Mouse (Mus musculus) liver, embryonic 15.5 days (tissue): ENCODE results near the gene Iqcn. TPM values are rescaled to one million over a fixed set of nuclear protein-coding genes. Genes with fewer than 3 reads are reported as not detected.

Source experiments
- ATAC-seq: fragments of 200-750 bp; cut with Nextera tagmentation; 2 replicates; pipeline ENCODE4 v1.8.0; 2017; ENCODE audit warnings: moderate number of reproducible peaks, mild to moderate bottlenecking, moderate library complexity; ENCODE audit not compliant: insufficient read depth
- H3K27ac ChIP-seq: fragments of 300-500 bp; sonication (generic); replicated peaks from 2 replicates; pipeline ENCODE4 v1.5.1; 2015; ENCODE audit warnings: mild to moderate bottlenecking, inconsistent platforms
- H3K27me3 ChIP-seq: fragments of 300-500 bp; sonication (generic); 2 replicates; pipeline ENCODE4 v1.6.1; 2015; ENCODE audit warnings: mild to moderate bottlenecking, inconsistent platforms
- H3K36me3 ChIP-seq: fragments of 300-500 bp; sonication (generic); replicated peaks from 2 replicates; pipeline ENCODE4 v1.6.1; 2015; ENCODE audit warnings: moderate library complexity, mild to moderate bottlenecking, inconsistent platforms
- H3K4me1 ChIP-seq: fragments of 300-500 bp; sonication (generic); replicated peaks from 2 replicates; pipeline ENCODE4 v1.6.1; 2015; ENCODE audit warnings: inconsistent platforms
- H3K4me2 ChIP-seq: fragments of 300-500 bp; sonication (generic); 2 replicates; pipeline ENCODE4 v1.6.1; 2015; ENCODE audit warnings: moderate library complexity, mild to moderate bottlenecking, inconsistent platforms
- H3K4me3 ChIP-seq: fragments of 300-500 bp; sonication (generic); replicated peaks from 2 replicates; pipeline ENCODE4 v1.5.1; 2015; ENCODE audit warnings: mild to moderate bottlenecking, inconsistent platforms
- H3K9ac ChIP-seq: fragments of 300-500 bp; sonication (generic); 2 replicates; pipeline ENCODE4 v1.6.1; 2015; ENCODE audit warnings: moderate library complexity, mild to moderate bottlenecking, inconsistent platforms
- H3K9me3 ChIP-seq: fragments of 300-500 bp; sonication (generic); replicated peaks from 2 replicates; pipeline ENCODE4 v1.6.1; 2016; ENCODE audit warnings: inconsistent platforms
- WGBS: fragments of 180-500 bp; shearing (Covaris S2); methylation state at CpG from one replicate; pipeline ENCODE4 v1.1.7; 2015; ENCODE audit warnings: mixed read lengths; ENCODE audit not compliant: insufficient replicate concordance; 5-methylcytosine and 5-hydroxymethylcytosine counted together
- polyA plus RNA-seq: library from polyadenylated mRNA; unstranded; fragments of >200 nt; fragmentation: Nextera tagmentation; extraction: Ambion mirVana; gene quantifications from 2 replicates; pipeline ENCODE4 v1.2.1, GENCODE M21; 2015

Iqcn gene
- polyA plus RNA-seq, 1 experiment from 2014 or later = 0.01 TPM

- H3K27me3 ChIP-seq = peaks cover 11% of the 10 kb centered on the region
- H3K27ac ChIP-seq = peak overlapping the region; percentile 25
- H3K9me3 ChIP-seq = no peaks in the 10 kb centered on the region
- no peak overlapping the region for H3K9ac ChIP-seq
- H3K4me3 ChIP-seq = no peak overlapping the region
- WGBS = 84% methylated on average over 4 of the region's 4 CpGs
- no peak for ATAC-seq
- peaks cover 85% of the 10 kb centered on the region for H3K4me1 ChIP-seq
- no peak overlapping the region for H3K4me2 ChIP-seq
- H3K36me3 ChIP-seq = peaks cover 30% of the 10 kb centered on the region
Measured at GRCm38 (mm10) chr8:70679404-70679803, 23.9 kb upstream of the Iqcn start.

GRCm38 (mm10) chr8:70680039-70680438 lies 23.2 kb upstream of the Iqcn start:
- ATAC-seq = peak; percentile 36

GRCm38 (mm10) chr8:70681410-70681809 lies 21.8 kb upstream of the Iqcn start:
- Histone ChIP-seq H3K4me2 (peak overlapping the region; percentile 36; the same call in 1 of the 2 replicates), H3K4me3 (no peak overlapping the region), H3K27me3 (peaks cover 19% of the 10 kb centered on the region), H3K9me3 (no peaks in the 10 kb centered on the region), H3K4me1 (peaks cover 65% of the 10 kb centered on the region), H3K27ac (0 out of 2 replicates have a peak overlapping the region, but pooled peaks have one; percentile 6), H3K9ac (no peak overlapping the region), H3K36me3 (peaks cover 25% of the 10 kb centered on the region)
- 37% methylated on average over 3 of the region's 3 CpGs for WGBS
- peak; percentile 24; the same call in 1 of the 2 replicates for ATAC-seq

More at GRCm38 (mm10) chr8:70680039-70680438, 23.2 kb upstream of the Iqcn start:
- no peak overlapping the region for H3K4me3 ChIP-seq
- H3K4me1 ChIP-seq = peaks cover 78% of the 10 kb centered on the region
- 84% methylated on average over 3 of the region's 3 CpGs for WGBS
- peaks cover 30% of the 10 kb centered on the region for H3K36me3 ChIP-seq
- H3K4me2 ChIP-seq = no peak overlapping the region
- H3K9me3 ChIP-seq = no peaks in the 10 kb centered on the region
- H3K27me3 ChIP-seq = peaks cover 14% of the 10 kb centered on the region
- no peak overlapping the region for H3K9ac ChIP-seq
- H3K27ac ChIP-seq = peak overlapping the region; percentile 25

GRCm38 (mm10) chr8:70682193-70682592 lies 21.1 kb upstream of the Iqcn start:
- H3K9ac ChIP-seq = 0 out of 2 replicates have a peak overlapping the region, but pooled peaks have one; percentile 8
- H3K27ac ChIP-seq = 0 out of 2 replicates have a peak overlapping the region, but pooled peaks have one; percentile 6
- peaks cover 19% of the 10 kb centered on the region for H3K27me3 ChIP-seq
- H3K9me3 ChIP-seq = no peaks in the 10 kb centered on the region
- no peak for ATAC-seq
- H3K4me3 ChIP-seq = no peak overlapping the region
- WGBS = 10% methylated on average over 19 of the region's 19 CpGs
- H3K4me1 ChIP-seq = peaks cover 57% of the 10 kb centered on the region
- H3K36me3 ChIP-seq = peaks cover 23% of the 10 kb centered on the region
- peak overlapping the region; percentile 36 for H3K4me2 ChIP-seq

- H3K36me3 ChIP-seq = peaks cover 23% of the 10 kb centered on the region
- no peak for ATAC-seq
- H3K4me2 ChIP-seq = 0 out of 2 replicates have a peak overlapping the region, but pooled peaks have one; percentile 36
- no peak overlapping the region for H3K4me3 ChIP-seq
- peaks cover 52% of the 10 kb centered on the region for H3K4me1 ChIP-seq
- H3K9ac ChIP-seq = 0 out of 2 replicates have a peak overlapping the region, but pooled peaks have one; percentile 8
- H3K27me3 ChIP-seq = peaks cover 19% of the 10 kb centered on the region
- no peaks in the 10 kb centered on the region for H3K9me3 ChIP-seq
- 45% methylated on average over 3 of the region's 3 CpGs for WGBS
- no peak overlapping the region for H3K27ac ChIP-seq
Measured at GRCm38 (mm10) chr8:70682692-70683091, 20.6 kb upstream of the Iqcn start.

- H3K4me1 ChIP-seq = peaks cover 36% of the 10 kb centered on the region
- H3K4me2 ChIP-seq = no peak overlapping the region
- ATAC-seq = no peak
- no peak overlapping the region for H3K4me3 ChIP-seq
- H3K27me3 ChIP-seq = peaks cover 19% of the 10 kb centered on the region
- H3K9me3 ChIP-seq = no peaks in the 10 kb centered on the region
- no peak overlapping the region for H3K9ac ChIP-seq
- H3K36me3 ChIP-seq = peaks cover 7% of the 10 kb centered on the region
- H3K27ac ChIP-seq = no peak overlapping the region
- 47% methylated on average over 7 of the region's 7 CpGs for WGBS
Measured at GRCm38 (mm10) chr8:70684291-70684690, 19.0 kb upstream of the Iqcn start.

GRCm38 (mm10) chr8:70687576-70687975 lies 15.7 kb upstream of the Iqcn start:
- no peak for ATAC-seq

GRCm38 (mm10) chr8:70688136-70688535 lies 15.1 kb upstream of the Iqcn start:
- no peak overlapping the region for H3K27ac ChIP-seq
- H3K27me3 ChIP-seq = peaks cover 29% of the 10 kb centered on the region
- peaks cover 15% of the 10 kb centered on the region for H3K4me1 ChIP-seq
- H3K9ac ChIP-seq = no peak overlapping the region
- H3K9me3 ChIP-seq = no peaks in the 10 kb centered on the region
- H3K36me3 ChIP-seq = no peaks in the 10 kb centered on the region
- H3K4me3 ChIP-seq = no peak overlapping the region
- no peak for ATAC-seq
- whole genome bisulfite sequencing = 61% methylated on average over 3 of the region's 3 CpGs
- no peak overlapping the region for H3K4me2 ChIP-seq

More at GRCm38 (mm10) chr8:70687576-70687975, 15.7 kb upstream of the Iqcn start:
- Histone ChIP-seq H3K9me3 (no peaks in the 10 kb centered on the region), H3K9ac (no peak overlapping the region), H3K27ac (no peak overlapping the region), H3K27me3 (peaks cover 35% of the 10 kb centered on the region), H3K4me3 (no peak overlapping the region), H3K4me2 (no peak overlapping the region), H3K4me1 (peaks cover 14% of the 10 kb centered on the region), H3K36me3 (no peaks in the 10 kb centered on the region)
- 72% methylated on average over 8 of the region's 8 CpGs for WGBS

- no peak overlapping the region for H3K4me2 ChIP-seq
- H3K27ac ChIP-seq = no peak overlapping the region
- no peaks in the 10 kb centered on the region for H3K36me3 ChIP-seq
- H3K9me3 ChIP-seq = no peaks in the 10 kb centered on the region
- ATAC-seq = no peak
- H3K4me1 ChIP-seq = peaks cover 26% of the 10 kb centered on the region
- H3K9ac ChIP-seq = no peak overlapping the region
- WGBS = 50% methylated on average over 5 of the region's 5 CpGs
- H3K4me3 ChIP-seq = no peak overlapping the region
- H3K27me3 ChIP-seq = peaks cover 26% of the 10 kb centered on the region
Measured at GRCm38 (mm10) chr8:70689892-70690390, 13.3 kb upstream of the Iqcn start.

GRCm38 (mm10) chr8:70691230-70691629 lies 12.0 kb upstream of the Iqcn start:
- Histone ChIP-seq H3K27ac (no peak overlapping the region), H3K36me3 (no peaks in the 10 kb centered on the region), H3K4me1 (peaks cover 39% of the 10 kb centered on the region), H3K9ac (no peak overlapping the region), H3K4me2 (peak overlapping the region; percentile 48; the same call in 1 of the 2 replicates), H3K4me3 (no peak overlapping the region), H3K9me3 (no peaks in the 10 kb centered on the region), H3K27me3 (peaks cover 21% of the 10 kb centered on the region; the same call in 1 of the 2 replicates)
- 72% methylated on average over 4 of the region's 4 CpGs for WGBS
- ATAC-seq = no peak

GRCm38 (mm10) chr8:70691727-70692231 lies 11.5 kb upstream of the Iqcn start:
- WGBS = 17% methylated on average over 19 of the region's 20 CpGs
- peaks cover 45% of the 10 kb centered on the region for H3K4me1 ChIP-seq

More at GRCm38 (mm10) chr8:70691727-70692231, 11.5 kb upstream of the Iqcn start:
- no peak overlapping the region for H3K27ac ChIP-seq
- no peak for ATAC-seq
- H3K27me3 ChIP-seq = peaks cover 21% of the 10 kb centered on the region; the same call in 1 of the 2 replicates
- peak overlapping the region; percentile 48 for H3K4me2 ChIP-seq
- no peak overlapping the region for H3K9ac ChIP-seq
- H3K4me3 ChIP-seq = no peak overlapping the region
- no peaks in the 10 kb centered on the region for H3K36me3 ChIP-seq
- no peaks in the 10 kb centered on the region for H3K9me3 ChIP-seq
